Mouse (Mus musculus) heart, postnatal 36 days (tissue): ENCODE measurements around the gene Rb1. TPM values are rescaled to one million over a fixed set of nuclear protein-coding genes. Genes with fewer than 3 reads are reported as not detected.

Experiments used
- DNase-seq, 2 experiments: peaks; one replicate each; pipeline ENCODE4 v3.0.0; 2021 to 2022
- intact Hi-C: fragments of 180-260 bp; cut with DNase I; formaldehyde crosslinking; loops from one replicate; pipeline ENCODE4 v1.15.1; 2025
- total RNA-seq, 2 experiments: library from RNA; stranded (reverse); gene quantifications; 2 replicates each; pipeline ENCODE4 v1.2.3; 2021

Gene Rb1
- total RNA-seq: 10 to 100 TPM; 20.9 to 22.2 TPM

DNA sequence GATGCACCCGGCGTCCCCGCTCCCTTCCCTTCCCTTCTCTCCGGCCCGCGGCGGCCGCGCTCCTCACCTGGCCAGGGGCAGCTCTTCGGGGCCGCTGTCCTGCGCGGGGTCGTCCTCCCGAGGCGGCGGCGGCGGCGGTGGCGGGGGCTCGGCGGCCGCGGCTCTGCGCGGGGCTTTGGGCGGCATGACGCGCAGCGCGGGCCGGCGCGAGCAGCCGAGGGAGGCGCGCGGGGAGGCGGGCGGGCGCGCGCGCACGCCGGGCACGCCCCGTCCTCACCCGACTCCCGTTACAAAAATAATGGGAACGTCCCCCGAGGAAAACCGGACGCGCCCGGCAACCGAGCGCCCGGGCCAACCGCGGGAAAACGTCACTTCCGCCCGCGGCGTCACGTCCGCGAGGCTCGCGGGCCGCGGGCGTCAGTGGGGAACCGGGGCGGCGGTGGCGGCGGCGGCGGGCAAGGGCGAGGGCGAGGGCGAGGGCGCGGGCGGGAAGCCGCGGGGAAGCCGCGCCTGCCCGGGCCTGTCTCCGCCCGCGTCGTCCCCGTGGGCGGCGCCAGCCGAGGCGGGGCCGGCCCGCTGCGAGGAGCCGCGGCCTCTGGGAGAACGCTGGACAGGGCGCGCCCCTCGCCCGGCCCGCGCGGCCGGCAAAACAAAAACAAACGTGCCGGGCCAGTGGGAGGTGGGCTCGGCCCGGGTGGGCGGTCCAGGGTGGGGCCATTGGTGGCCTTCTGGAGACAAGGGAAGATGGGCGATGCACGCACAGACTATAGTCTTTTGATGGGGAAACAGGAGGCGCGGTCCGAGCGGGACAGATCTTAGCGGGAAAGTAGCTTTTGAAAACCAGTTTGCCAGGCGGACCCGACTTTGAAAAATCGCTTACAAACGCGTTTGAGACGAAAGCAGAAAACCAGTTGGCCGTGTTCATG, at the start of gene Rb1:
TSS of gene Rb1 (minus strand) at position 367 of the 926 bp plus-strand sequence.
- intact Hi-C loops: loop anchor here (2.0 kb wide), 3 partner anchors 23 to 149 kb away; partner anchors contain the start of gene Itm2b
- peak; percentile 85 to 90 for DNase-seq

DNA sequence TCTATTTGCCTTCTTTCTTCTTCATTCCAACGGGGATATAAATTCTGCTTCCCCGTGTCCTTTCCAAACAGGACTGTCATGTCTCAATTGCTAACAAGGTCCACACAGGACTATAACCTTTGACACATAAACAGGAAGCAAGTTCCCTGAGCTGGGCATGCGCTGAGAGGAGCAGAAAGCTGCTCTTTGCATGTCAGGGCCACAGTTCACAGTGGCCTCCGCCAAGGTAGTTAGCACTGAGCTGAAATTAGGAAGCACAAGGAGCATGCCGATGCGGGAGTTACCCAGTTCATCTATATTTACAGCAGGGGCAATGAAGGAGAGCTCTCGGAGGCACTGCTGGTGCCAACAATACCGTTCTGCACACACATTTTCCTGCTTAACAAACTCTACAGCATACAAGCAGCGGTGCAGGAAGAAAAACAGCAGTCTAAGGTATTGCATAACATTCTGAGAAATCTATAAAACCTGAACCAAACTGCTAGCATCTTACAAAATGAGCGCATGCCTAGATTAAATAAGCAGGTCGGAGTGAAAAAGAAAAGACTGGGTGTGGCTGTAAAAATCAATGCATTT, 48.8 kb upstream of the Rb1 start:
- DNase-seq: peak in 1 of 2 experiments; percentile 45
- intact Hi-C loops: loop anchor here (5.0 kb wide), 1 partner anchor 98 kb away; no protein-coding TSS in a partner anchor

DNA sequence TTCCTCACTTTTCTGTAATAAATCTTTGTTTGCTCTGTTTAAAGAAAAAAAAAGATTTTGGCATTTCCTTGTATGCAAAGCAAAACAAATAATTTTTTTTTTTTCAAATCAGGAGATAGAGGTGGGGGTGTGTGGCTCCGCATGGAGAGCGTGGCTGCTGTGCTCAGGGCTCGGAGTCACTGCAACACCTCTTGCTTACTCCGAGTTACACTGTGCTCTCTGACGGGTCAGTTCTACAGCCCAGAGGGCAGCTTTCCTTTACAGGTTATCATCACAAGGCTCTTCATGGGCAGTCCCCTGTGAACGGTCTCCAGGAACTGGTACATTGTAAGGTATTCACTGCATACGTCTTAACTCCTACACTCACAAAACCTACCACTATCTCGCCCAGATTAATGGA, 48.0 kb upstream of the Rb1 start:
- intact Hi-C loops: loop anchor here (5.0 kb wide), 1 partner anchor 99 kb away; no protein-coding TSS in a partner anchor
- no peak for DNase-seq

DNA sequence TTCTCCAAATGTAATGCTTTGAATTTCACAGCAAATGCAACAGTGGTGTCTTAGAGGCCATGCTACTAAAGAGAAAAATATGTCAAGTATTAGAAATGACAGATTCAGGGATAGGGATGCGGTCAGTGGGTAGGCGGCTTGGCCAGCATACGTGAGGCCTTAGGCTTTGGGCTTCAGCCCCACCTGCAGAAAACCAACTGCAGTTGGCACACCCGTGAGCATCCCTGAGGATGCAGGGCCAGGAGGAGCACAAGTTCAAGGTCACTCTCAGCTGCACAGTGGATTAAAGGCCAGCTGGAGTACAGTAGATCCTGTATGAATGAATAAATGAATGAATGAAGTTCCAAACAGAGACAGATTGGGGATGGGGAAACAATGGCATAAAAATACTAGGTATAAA, 47.4 kb upstream of the Rb1 start:
- no peak for DNase-seq
- intact Hi-C loops: loop anchor here (5.0 kb wide), 1 partner anchor 99 kb away; no protein-coding TSS in a partner anchor

DNA sequence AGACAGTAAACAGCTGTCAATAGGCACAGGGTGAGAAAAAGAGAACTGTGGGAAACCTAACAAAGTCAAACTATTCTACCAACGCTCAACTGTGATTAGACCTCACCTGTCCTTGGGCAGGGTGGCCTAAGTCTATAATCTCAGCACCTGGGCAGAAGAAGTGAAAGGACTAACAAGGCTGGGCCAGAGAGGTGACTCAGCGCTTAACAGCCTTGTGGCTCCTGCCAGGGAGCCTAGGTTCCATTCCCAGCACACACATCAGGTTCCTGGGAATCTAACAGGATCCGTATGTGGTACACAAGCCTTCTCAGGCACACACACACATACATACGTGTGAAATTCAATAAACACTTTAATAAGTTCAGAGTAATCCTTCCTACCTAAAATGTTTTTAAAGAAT, 46.0 kb upstream of the Rb1 start:
- intact Hi-C loops: loop anchor here (5.0 kb wide), 1 partner anchor 101 kb away; no protein-coding TSS in a partner anchor

DNA sequence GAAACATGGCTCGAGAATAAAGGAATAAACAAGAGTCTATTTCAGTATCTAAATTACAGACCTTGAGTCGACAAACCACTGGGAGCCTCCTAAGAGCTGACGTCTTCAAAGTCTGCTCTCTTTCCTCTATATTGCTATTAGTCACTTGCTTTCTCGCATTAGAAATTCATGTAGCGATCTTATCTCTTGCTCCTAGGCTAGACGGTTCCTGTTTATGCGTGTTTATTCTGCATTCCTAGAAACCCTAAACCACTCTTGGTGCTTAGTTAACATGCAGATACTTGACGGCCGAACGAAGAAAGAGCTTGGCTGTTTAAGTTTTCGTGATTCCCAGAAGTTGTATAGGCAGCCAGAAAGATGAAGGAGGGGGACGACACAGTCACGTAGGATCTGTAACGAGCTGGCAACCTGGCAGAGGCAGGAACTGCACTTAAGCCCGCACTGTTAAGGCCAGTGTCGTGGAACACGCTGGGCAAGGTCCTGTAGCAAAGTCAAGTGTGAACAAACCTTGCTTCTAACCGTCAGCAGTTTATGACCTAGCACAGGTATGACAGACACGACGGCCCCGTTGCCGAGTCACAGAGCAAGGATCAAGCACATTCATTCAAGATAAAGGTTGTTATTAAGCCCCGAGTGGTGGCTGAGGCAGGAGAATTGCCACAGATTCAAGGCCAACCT, 45.2 kb upstream of the Rb1 start:
- intact Hi-C loops: loop anchor here (5.0 kb wide), 1 partner anchor 101 kb away; no protein-coding TSS in a partner anchor
- DNase-seq: no peak

More for the DNA sequence above, 46.0 kb upstream of the Rb1 start:
- DNase-seq: no peak

DNA sequence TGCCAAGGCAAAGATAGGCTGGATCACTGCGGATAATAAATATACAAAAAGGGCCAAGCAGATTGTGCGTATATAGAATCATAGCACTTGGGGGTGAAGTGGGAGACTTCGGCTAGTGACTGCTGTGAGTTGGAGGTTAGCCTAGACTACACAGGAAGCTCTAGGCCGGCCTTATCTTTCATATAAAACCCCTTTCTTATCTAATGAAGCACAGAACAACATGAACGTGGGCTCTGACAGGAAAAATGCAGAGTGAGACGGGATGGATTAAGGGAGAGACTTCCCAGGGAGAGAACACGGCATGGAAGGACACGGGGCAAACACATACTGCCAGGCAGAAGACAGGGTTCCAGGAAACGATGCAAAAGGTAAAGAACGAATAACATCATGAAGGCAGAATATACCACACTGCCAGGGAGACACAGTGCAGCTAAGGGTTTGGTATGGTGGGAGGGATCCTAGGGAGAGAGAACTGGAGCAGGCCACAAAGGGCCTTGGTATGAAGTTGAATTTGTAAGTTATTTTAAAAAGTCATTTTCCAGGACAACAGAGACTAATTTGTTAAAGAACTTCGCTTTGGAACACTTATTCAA, 44.6 kb upstream of the Rb1 start:
- DNase-seq: no peak
- intact Hi-C loops: loop anchor here (5.0 kb wide), 1 partner anchor 102 kb away; no protein-coding TSS in a partner anchor

DNA sequence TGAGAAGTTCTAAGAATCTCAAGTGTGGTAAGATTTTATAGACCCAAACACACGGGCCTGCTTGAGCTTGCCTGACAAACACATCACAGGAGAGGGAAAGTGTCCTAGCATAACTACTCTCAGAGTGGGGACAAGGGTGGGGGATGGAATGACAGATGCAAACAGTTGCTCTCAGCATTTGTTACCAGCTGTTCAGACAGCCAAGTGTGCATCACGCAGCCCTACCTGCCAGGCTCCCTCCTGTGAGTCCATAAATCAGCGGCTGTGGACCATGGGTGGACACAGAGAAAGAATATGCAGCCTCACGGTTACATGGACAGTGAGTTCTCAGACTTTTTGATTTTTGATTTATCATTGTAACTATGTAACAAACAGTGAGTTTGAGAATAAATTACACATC, 44.0 kb upstream of the Rb1 start:
- no peak for DNase-seq
- intact Hi-C loops: loop anchor here (5.0 kb wide), 1 partner anchor 103 kb away; no protein-coding TSS in a partner anchor

DNA sequence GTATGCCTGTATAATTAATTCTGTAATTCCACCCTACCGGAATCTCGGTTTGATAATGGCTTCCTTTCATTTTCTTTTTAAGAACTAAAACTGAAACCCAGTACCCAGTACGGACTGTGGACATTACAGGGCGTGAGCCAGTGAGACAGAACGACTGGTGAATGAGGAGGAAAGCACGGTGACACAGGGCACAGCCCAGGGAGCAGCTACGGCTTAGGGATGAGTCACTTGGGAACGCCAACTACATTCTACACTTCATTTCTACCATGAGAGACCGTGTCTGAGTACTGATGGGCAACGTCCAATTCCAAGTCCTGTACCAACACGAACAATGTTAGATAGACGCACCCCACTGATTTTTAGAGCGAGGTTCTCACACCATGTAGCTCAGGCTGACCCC, 43.3 kb upstream of the Rb1 start:
- intact Hi-C loops: no loop called here
- DNase-seq: no peak

DNA sequence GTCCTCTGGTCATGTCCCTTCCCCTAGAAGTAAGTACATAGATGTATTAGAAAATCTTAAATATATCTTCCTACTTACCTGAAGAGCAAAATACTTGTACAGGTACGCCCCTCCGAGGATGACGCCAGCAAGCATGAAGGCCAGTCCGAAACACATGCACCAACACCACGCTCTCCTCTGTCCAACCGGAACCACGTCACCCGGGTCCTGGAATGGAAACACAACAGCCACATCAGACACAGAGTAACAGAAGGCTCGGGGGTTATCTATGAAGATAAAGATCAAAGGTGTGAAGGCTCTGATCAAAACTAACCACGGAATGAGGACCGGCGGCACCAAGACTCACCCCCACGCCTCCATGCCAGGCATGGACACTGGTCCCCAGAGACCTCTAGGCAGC, 42.6 kb upstream of the Rb1 start:
- DNase-seq: no peak
- intact Hi-C loops: no loop called here

DNA sequence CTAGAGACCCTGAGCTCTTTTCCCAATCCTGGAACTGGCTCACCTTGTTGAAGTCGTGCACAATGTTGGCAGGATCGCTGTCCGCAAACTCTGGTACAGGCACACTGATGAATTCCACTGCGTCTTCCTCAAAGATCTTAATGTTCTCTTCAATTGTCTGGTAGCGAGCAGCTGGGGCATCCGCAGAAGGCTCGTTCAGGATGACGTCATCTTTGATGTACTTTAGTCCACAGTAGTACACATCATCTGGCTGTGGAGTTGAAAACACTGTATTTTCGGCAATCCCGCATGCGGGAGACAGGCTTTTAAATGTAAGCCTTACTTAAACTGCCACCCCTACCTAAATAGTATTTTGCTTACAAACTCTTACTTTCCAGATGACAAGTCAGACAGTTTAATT, 40.7 kb upstream of the Rb1 start:
- intact Hi-C loops: no loop called here
- DNase-seq: no peak

DNA sequence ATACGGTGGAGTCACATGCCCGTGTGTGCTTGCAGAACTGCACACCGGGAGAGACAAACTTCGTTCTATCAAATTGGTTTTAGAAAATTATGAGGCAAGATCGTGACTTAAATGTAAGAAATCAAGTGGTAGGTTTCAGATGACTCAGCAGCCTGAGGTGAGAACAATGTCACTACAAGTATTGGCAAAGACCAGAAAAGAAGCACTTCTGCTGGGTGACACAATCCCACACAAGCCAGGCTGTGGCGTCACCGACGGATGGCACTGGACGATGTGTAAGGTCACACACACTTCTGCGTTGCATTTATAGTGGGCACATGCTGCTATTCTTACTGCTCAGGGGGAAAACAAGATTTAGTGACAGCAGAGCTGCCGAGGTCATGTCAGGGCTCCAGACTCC, 38.2 kb upstream of the Rb1 start:
- intact Hi-C loops: no loop called here
- DNase-seq: no peak

DNA sequence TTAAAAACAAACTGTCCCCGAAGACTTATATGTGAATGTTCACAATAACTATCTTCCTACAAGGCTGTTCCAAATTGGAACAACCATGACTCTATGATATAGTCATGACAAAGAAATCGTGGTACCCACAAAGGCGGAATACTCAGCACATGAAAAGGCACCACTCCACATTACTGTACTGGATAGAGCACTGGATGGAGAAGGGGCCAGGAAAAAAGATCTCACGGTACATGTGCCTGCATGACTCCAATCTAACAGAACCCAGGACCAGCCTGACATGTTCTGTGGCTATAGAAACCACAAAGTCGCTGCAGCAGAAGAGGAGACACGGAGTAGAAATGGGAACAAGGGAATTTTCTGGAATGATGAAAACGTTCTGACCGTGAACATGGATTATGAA, 29.1 kb upstream of the Rb1 start:
- no peak for DNase-seq
- intact Hi-C loops: no loop called here

DNA sequence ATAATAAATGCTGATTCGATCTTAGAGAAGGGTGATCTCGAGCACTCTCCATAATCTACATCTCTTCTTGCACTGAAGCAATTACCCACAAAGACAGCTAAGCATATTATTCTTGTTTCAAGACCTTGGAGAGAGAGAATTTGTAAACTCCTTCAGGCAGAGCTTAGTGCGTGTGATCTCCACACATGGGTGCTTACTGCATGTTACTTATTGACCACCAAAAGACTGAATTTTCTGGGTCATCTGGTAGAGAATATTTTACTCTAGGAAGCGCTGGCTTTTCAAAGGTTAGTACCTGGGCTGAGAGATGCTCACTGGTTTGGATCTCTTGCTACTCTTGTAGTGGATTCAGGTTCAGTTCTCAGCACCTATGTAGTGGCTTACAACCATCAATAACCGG, 25.5 kb upstream of the Rb1 start:
- no peak for DNase-seq
- intact Hi-C loops: no loop called here

DNA sequence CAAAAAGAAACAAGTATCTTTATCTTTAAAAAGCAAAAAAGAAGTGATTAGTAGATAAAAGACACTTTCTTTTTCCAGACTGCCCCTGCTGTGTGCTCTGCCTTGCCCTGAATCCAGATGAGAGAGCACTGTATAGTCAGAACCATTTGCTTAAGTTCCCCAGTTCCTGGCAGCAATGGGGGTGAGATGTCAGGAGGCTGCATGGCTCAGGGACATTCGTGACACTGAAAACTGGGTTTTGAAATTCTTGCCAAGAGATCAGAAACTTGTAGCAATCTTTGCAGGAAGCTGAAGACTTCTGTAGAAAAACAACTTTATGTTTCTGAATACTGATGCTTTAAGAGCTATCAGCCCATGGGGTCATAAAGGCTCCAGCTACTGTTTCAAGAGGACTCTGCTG, 24.4 kb upstream of the Rb1 start:
- intact Hi-C loops: no loop called here

DNA sequence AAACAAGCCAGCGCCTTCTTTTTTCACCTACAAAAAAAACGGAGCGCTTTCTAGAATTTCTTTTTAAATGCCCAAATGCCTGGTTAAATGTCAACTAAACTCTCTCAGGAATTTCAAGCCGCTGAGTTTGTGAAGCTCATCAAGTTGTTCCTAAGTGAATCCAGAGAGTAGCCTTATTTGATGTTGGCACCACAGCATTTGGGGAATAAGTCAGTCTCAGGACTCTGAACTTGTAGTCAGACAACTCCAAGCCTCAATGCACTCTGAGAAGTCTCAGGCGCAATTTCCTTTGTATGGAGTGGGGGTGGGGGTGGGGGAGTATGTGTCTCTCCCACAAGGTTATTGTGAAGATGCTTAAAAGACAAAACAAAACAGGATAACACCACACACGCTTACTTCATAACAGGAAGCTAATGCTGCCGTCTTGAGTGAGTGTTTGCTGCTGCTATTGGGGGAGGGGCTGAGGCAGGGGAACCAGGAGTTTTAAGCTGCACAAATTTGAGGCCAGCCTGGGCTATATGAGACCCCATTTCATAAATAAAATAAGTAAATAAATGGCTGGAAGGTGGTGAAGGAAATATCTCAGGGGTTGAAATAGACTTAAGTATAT, 23.5 kb upstream of the Rb1 start:
- DNase-seq: no peak
- intact Hi-C loops: loop anchor here (2.0 kb wide), 1 partner anchor 22 kb away; no protein-coding TSS in a partner anchor

More for the DNA sequence above, 24.4 kb upstream of the Rb1 start:
- no peak for DNase-seq

DNA sequence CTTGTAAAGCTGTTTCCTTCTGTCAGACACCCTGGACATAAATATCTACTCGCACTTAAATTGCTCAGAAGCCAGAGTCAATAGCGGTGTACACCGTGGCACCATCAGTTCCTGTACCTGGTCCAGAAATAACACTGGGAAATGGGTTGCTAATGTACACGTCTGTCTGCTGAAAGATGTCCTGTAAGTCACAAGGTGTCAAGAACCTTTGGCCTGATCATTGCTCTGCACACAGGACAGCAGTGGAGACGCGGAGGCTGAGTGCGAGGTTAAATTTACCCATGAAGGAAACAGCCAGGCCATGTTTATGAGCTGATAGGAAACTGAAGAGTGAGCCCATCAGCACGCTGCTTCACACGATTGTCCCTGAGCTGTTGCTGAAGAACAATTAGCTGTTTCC, 21.7 kb upstream of the Rb1 start:
- DNase-seq: no peak
- intact Hi-C loops: no loop called here

DNA sequence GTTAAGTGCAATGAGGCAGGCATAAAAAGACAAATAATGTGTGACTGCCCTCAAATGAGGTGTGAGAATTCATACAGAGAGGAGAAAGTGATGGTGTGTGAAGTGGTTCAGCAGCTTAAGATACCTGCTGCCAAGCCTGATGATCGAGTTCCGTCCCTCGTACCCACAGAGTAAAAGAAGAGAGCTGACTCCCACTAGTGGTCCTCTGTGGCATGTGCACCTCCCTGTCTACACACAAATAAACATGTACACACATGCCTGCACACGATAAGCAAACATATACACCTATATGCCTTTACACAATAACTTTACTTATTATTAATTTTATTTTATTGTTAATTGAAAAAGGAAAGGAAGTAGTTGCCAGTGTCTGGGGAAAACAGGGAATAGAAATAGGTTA, 20.0 kb upstream of the Rb1 start:
- intact Hi-C loops: no loop called here
- DNase-seq: no peak

DNA sequence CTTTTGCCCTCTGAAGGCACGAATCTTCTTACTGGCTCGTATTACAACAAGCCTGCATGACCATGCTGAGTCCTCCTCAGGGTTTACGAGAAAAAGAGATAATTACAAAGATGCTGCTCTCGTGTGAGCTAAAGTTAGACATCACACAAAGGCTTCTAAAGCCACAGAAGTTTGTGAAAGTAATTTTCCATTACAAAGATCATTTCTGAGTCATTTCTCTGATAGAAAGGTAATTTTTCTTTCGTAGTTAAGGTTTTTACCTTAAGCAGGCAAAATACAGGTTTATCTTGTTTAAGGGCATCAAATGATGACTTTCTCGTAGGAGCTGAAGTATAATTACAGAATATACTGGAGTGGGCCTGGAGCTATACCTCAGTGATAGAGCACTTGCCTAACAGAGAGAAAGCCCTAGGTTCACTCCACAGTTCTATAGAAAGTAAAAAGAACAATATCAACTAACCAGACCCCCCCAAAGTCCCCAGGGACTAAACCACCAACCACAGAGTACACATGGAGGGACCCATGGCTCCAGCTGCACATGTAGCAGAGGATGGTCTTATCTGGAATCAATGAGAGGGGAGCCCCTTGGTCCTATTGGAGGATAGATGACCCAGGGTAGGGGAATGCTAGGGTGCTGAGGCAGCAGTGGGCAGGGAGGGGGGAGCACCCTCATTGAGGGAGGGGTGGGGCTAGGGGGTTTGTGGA, 14.6 kb upstream of the Rb1 start:
- intact Hi-C loops: no loop called here
- no peak for DNase-seq

DNA sequence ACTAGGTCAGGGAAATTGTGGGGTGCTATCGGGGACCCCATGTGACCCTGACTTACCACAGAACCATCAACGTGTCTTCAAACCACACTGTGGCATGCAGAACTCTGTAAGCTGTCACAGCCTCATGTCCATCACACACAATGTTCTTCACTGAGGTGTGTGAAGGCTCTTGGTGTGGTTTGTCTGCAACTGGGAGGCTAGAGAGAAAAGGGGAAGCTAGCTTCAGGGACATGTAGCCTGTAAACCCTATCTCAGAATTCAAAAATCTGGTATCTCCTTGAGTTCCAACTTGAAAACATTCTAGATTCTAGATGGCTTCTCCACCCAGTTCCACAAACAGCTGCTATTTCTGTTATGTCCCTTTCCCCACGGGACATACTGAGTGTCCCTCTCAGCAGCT, 14.0 kb upstream of the Rb1 start:
- DNase-seq: no peak
- intact Hi-C loops: no loop called here
